Mouse (Mus musculus): ENCODE measurements at regions not wholly inside any gene's neighbourhood (a gene's known extent, or its start where the extent isn't known, plus 50 kb on each side); places are given as distances from the start of the nearest gene placed in this dataset.

DNA sequence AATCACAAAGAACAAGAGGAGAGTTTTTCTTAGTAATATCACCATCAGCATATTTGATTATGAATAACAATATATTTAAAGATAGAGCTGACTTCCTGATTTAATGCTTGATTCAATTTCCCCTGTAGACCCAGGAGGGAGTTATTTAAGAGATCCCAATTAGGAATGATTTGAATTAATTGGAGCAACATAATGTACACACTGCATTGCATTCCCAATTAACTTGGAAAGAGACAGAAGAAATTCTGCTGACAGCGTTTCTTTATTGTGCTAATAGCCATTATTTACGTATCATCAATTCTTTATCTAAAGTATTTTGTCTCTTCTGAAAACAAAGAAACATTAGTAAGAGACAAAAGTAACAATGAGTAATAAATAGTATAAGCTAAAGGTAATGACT, 1491.2 kb upstream of the Cited2 start:
- no peak overlapping the region for H3K9ac ChIP-seq (replicated peaks; ENCODE audit: low read depth)
- H3K36me3 ChIP-seq (ENCODE audit: insufficient read depth, low read length), result no peaks in the 10 kb centered on the region
- H3K27me3 ChIP-seq (replicated peaks; ENCODE audit: insufficient read depth, low read length), result no peaks in the 10 kb centered on the region
- H3K27ac ChIP-seq (ENCODE audit: low read length), result no peak overlapping the region
- ATAC-seq (no peak), DNase-seq (ENCODE audit: low spot score) (no peak)
- 91% methylated on average over 2 of the region's 2 CpGs for WGBS
- no peak overlapping the region for H3K4me2 ChIP-seq (replicated peaks; ENCODE audit: low read depth, low read length)
- no peaks in the 10 kb centered on the region for H3K9me3 ChIP-seq (ENCODE audit: low read length)
- TF ChIP-seq CTCF (IDR thresholded peaks at IDR 0.05), result no peak
- no peak for TF ChIP-seq EP300 (IDR thresholded peaks at IDR 0.05)
- no peak overlapping the region for H3K4me3 ChIP-seq (ENCODE audit: low read depth, low read length)
- H3K4me1 ChIP-seq (ENCODE audit: insufficient read depth, low read depth, low read length), result no peaks in the 10 kb centered on the region

- no peaks in the 10 kb centered on the region for H3K9me3 ChIP-seq (ENCODE audit: low read length)
- no peak overlapping the region for H3K27ac ChIP-seq (ENCODE audit: low read length)
- no peak for DNase-seq (ENCODE audit: low spot score)
- H3K36me3 ChIP-seq (ENCODE audit: insufficient read depth, low read length), result no peaks in the 10 kb centered on the region
- TF ChIP-seq CTCF (IDR thresholded peaks at IDR 0.05) (no peak), EP300 (IDR thresholded peaks at IDR 0.05) (no peak)
- no peak overlapping the region for H3K9ac ChIP-seq (replicated peaks; ENCODE audit: low read depth)
- WGBS, result 78% methylated on average over 4 of the region's 4 CpGs
- H3K4me1 ChIP-seq (ENCODE audit: insufficient read depth, low read depth, low read length), result no peaks in the 10 kb centered on the region
- H3K27me3 ChIP-seq (replicated peaks; ENCODE audit: insufficient read depth, low read length), result no peaks in the 10 kb centered on the region
- no peak overlapping the region for H3K4me2 ChIP-seq (replicated peaks; ENCODE audit: low read depth, low read length)
- ATAC-seq, result no peak
- H3K4me3 ChIP-seq (ENCODE audit: low read depth, low read length), result no peak overlapping the region
These were observed 1489.4 kb upstream of the Cited2 start for GRCm38 (mm10) chr10:16233612-16234106.

GRCm38 (mm10) chr10:16256329-16256728, 1466.7 kb upstream of the Cited2 start:
- no peak overlapping the region for H3K9ac ChIP-seq (replicated peaks; ENCODE audit: low read depth)

GRCm38 (mm10) chr10:16272786-16273185, 1450.2 kb upstream of the Cited2 start:
- Histone ChIP-seq H3K9me3 (ENCODE audit: low read length) (no peaks in the 10 kb centered on the region), H3K4me3 (ENCODE audit: low read depth, low read length) (no peak overlapping the region), H3K4me2 (replicated peaks; ENCODE audit: low read depth, low read length) (no peak overlapping the region), H3K4me1 (ENCODE audit: insufficient read depth, low read depth, low read length) (no peaks in the 10 kb centered on the region), H3K27ac (ENCODE audit: low read length) (no peak overlapping the region), H3K27me3 (replicated peaks; ENCODE audit: insufficient read depth, low read length) (no peaks in the 10 kb centered on the region), H3K9ac (replicated peaks; ENCODE audit: low read depth) (no peak overlapping the region), H3K36me3 (ENCODE audit: insufficient read depth, low read length) (no peaks in the 10 kb centered on the region)
- WGBS, result 86% methylated on average over 5 of the region's 5 CpGs
- DNase-seq (ENCODE audit: low spot score) (no peak), ATAC-seq (no peak)
- TF ChIP-seq CTCF (IDR thresholded peaks at IDR 0.05) (no peak), EP300 (IDR thresholded peaks at IDR 0.05) (no peak)

More at GRCm38 (mm10) chr10:16256329-16256728, 1466.7 kb upstream of the Cited2 start:
- DNase-seq (ENCODE audit: low spot score) (no peak), ATAC-seq (no peak)
- TF ChIP-seq CTCF (IDR thresholded peaks at IDR 0.05) (no peak), EP300 (IDR thresholded peaks at IDR 0.05) (no peak)
- no peak overlapping the region for H3K4me3 ChIP-seq (ENCODE audit: low read depth, low read length)
- no peak overlapping the region for H3K27ac ChIP-seq (ENCODE audit: low read length)
- no peaks in the 10 kb centered on the region for H3K4me1 ChIP-seq (ENCODE audit: insufficient read depth, low read depth, low read length)
- no peaks in the 10 kb centered on the region for H3K36me3 ChIP-seq (ENCODE audit: insufficient read depth, low read length)
- no peak overlapping the region for H3K4me2 ChIP-seq (replicated peaks; ENCODE audit: low read depth, low read length)
- H3K9me3 ChIP-seq (ENCODE audit: low read length), result no peaks in the 10 kb centered on the region
- no peaks in the 10 kb centered on the region for H3K27me3 ChIP-seq (replicated peaks; ENCODE audit: insufficient read depth, low read length)

DNA sequence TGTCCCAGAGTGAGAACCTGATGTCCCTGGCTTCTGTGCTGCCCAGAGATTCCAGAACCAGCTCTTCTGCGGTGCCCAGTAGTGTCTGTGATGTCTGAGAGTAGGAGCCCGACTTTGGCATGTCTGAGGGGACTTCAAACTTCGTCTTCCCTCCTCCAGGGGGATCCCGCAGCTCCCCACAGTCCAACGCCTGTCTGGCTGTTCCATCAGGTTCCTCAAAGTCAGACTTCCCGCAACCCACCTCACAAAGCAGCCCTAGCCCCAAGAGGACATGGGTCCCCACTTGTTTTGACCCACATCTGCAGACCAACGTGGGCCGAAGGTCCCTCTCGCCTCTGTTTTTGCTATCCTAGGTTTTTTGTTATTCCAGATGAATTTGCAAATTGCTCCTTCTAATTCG, 1406.0 kb upstream of the Cited2 start:
- Histone ChIP-seq H3K9me3 (ENCODE audit: low read length) (no peaks in the 10 kb centered on the region), H3K4me2 (replicated peaks; ENCODE audit: low read depth, low read length) (no peak overlapping the region), H3K27ac (ENCODE audit: low read length) (no peak overlapping the region), H3K36me3 (ENCODE audit: insufficient read depth, low read length) (no peaks in the 10 kb centered on the region), H3K4me1 (ENCODE audit: insufficient read depth, low read depth, low read length) (no peaks in the 10 kb centered on the region), H3K4me3 (ENCODE audit: low read depth, low read length) (no peak overlapping the region), H3K9ac (replicated peaks; ENCODE audit: low read depth) (no peak overlapping the region), H3K27me3 (replicated peaks; ENCODE audit: insufficient read depth, low read length) (no peaks in the 10 kb centered on the region)
- ATAC-seq (no peak), DNase-seq (ENCODE audit: low spot score) (no peak)
- 76% methylated on average over 10 of the region's 10 CpGs for WGBS
- TF ChIP-seq CTCF (IDR thresholded peaks at IDR 0.05), result no peak
- no peak for TF ChIP-seq EP300 (IDR thresholded peaks at IDR 0.05)

- no peaks in the 10 kb centered on the region for H3K36me3 ChIP-seq (ENCODE audit: insufficient read depth, low read length)
- H3K4me1 ChIP-seq (ENCODE audit: insufficient read depth, low read depth, low read length), result no peaks in the 10 kb centered on the region
- no peaks in the 10 kb centered on the region for H3K9me3 ChIP-seq (ENCODE audit: low read length)
- no peaks in the 10 kb centered on the region for H3K27me3 ChIP-seq (replicated peaks; ENCODE audit: insufficient read depth, low read length)
- H3K4me3 ChIP-seq (ENCODE audit: low read depth, low read length), result no peak overlapping the region
- no peak overlapping the region for H3K4me2 ChIP-seq (replicated peaks; ENCODE audit: low read depth, low read length)
- no peak overlapping the region for H3K27ac ChIP-seq (ENCODE audit: low read length)
- WGBS, result 77% methylated on average over 1 of the region's 1 CpGs
- H3K9ac ChIP-seq (replicated peaks; ENCODE audit: low read depth), result no peak overlapping the region
- TF ChIP-seq EP300 (IDR thresholded peaks at IDR 0.05) (no peak), CTCF (IDR thresholded peaks at IDR 0.05) (no peak)
- DNase-seq (ENCODE audit: low spot score) (no peak), ATAC-seq (no peak)
These were observed 1385.5 kb upstream of the Cited2 start for GRCm38 (mm10) chr10:16337546-16337945.

DNA sequence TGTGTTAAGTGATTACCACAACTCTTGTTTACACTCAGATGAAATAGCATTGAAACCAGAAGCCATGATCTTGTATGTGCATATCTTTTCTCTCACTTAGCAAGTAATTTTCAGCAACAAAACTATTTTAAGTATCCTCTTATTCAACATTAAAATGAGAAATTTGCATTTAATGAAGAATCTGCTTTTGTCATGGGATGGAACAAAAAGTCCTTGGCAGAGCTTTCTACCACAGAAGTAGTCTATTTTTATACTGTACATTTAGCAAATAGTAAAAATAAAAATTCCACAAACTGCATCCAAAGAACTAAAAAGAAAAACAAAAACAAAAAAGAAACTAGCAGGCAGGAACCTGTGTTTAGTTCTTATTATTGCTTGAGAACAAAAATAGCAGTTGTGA, 1381.5 kb upstream of the Cited2 start:
- Histone ChIP-seq H3K4me1 (ENCODE audit: insufficient read depth, low read depth, low read length) (no peaks in the 10 kb centered on the region), H3K27me3 (replicated peaks; ENCODE audit: insufficient read depth, low read length) (no peaks in the 10 kb centered on the region), H3K36me3 (ENCODE audit: insufficient read depth, low read length) (no peaks in the 10 kb centered on the region), H3K4me3 (ENCODE audit: low read depth, low read length) (no peak overlapping the region), H3K9me3 (ENCODE audit: low read length) (no peaks in the 10 kb centered on the region), H3K9ac (replicated peaks; ENCODE audit: low read depth) (no peak overlapping the region), H3K4me2 (replicated peaks; ENCODE audit: low read depth, low read length) (no peak overlapping the region), H3K27ac (ENCODE audit: low read length) (no peak overlapping the region)
- TF ChIP-seq CTCF (IDR thresholded peaks at IDR 0.05), result no peak
- TF ChIP-seq EP300 (IDR thresholded peaks at IDR 0.05), result peak; percentile 68
- ATAC-seq, result peak; percentile 41; the same call in 1 of the 2 replicates
- DNase-seq (ENCODE audit: low spot score), result peak; percentile 77

Measured in lung, postnatal 0 days (tissue).